Mouse (Mus musculus) intestine, embryonic 15.5 days (tissue): ENCODE data around the gene Rnf227. TPM values are rescaled to one million over a fixed set of nuclear protein-coding genes. Genes with fewer than 3 reads are reported as not detected.

Experiments
- ATAC-seq: fragments of 200-750 bp; cut with Nextera tagmentation; 2 replicates; pipeline ENCODE4 v1.8.0; 2017; ENCODE audit warnings: moderate TSS enrichment, moderate library complexity
- H3K27ac ChIP-seq: fragments of 300-500 bp; sonication (generic); 2 replicates; pipeline ENCODE4 v1.5.1; 2015; ENCODE audit warnings: mild to moderate bottlenecking, inconsistent platforms
- H3K27me3 ChIP-seq: fragments of 300-500 bp; sonication (generic); replicated peaks from 2 replicates; pipeline ENCODE4 v1.6.1; 2015; ENCODE audit warnings: inconsistent platforms
- H3K36me3 ChIP-seq: fragments of 300-500 bp; sonication (generic); 2 replicates; pipeline ENCODE4 v1.6.1; 2015; ENCODE audit warnings: inconsistent platforms
- H3K4me1 ChIP-seq: fragments of 300-500 bp; sonication (generic); replicated peaks from 2 replicates; pipeline ENCODE4 v1.6.1; 2015; ENCODE audit warnings: inconsistent platforms
- H3K4me2 ChIP-seq: fragments of 300-500 bp; sonication (generic); replicated peaks from 2 replicates; pipeline ENCODE4 v1.6.1; 2015; ENCODE audit warnings: mild to moderate bottlenecking, inconsistent platforms
- H3K4me3 ChIP-seq: fragments of 300-500 bp; sonication (generic); replicated peaks from 2 replicates; pipeline ENCODE4 v1.5.1; 2015; ENCODE audit warnings: inconsistent platforms
- H3K9ac ChIP-seq: fragments of 300-500 bp; sonication (generic); 2 replicates; pipeline ENCODE4 v1.6.1; 2015; ENCODE audit warnings: inconsistent platforms
- H3K9me3 ChIP-seq: fragments of 300-500 bp; sonication (generic); 2 replicates; pipeline ENCODE4 v1.6.1; 2016; ENCODE audit warnings: inconsistent platforms
- WGBS: fragments of 180-500 bp; shearing (Covaris S2); methylation state at CpG from one replicate; pipeline ENCODE4 v1.1.7; 2015; 5-methylcytosine and 5-hydroxymethylcytosine counted together
- polyA plus RNA-seq: library from polyadenylated mRNA; unstranded; fragments of >200 nt; fragmentation: Nextera tagmentation; extraction: Ambion mirVana; gene quantifications from 2 replicates; pipeline ENCODE4 v1.2.1, GENCODE M21; 2015

The Rnf227 gene
- polyA plus RNA-seq, 1 experiment from 2014 or later = 10.9 TPM

DNA sequence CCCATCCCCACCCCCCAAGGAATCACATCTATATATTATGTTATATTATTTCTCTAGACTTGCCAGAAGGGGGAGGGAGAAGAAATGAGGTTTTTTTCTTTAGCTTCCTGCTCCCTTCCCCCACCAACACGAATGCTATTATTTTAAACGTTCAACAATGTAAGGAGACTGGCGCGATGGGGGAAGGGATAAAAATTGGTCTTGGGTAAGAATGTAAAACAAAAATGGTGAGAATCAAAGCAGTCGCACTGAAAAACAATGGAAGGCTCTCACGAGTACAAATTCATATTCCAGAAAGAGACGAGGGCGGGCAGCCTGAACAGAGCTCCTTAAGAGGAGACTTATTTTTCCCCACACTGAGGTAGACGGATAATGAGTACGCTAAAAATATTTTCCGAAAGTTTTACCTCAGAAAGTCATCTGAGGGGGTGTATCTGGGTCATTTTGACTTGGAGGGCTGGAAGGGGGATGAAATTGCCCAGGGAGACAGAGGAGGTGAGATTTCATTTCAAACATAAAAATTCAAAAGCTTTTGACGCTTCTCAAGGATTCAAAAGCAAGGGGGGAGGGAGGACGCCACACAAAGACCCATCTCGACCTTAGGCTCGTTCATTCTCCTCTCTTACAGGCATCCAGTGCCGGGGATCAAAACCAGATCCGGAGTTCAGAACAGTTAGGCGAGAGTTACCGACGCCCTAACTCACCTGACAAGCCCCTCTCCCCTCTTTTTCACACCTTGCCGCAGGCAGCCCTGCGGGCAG, 26.8 kb downstream of the Rnf227 start:
- Histone ChIP-seq H3K9me3 (no peaks in the 10 kb centered on the region), H3K4me1 (peaks cover 47% of the 10 kb centered on the region), H3K27me3 (no peaks in the 10 kb centered on the region), H3K4me3 (peak overlapping the region; percentile 87), H3K36me3 (peaks cover 7% of the 10 kb centered on the region; the same call in 1 of the 2 replicates), H3K27ac (peak overlapping the region; percentile 99), H3K4me2 (peak overlapping the region; percentile 91), H3K9ac (peak overlapping the region; percentile 100)
- WGBS = 0% methylated on average over 22 of the region's 22 CpGs
- ATAC-seq = no peak

GRCm38 (mm10) chr11:69367616-69368355, 27.5 kb downstream of the Rnf227 start:
- ATAC-seq = no peak
- WGBS = under 1% methylated on average over 22 of the region's 22 CpGs
- H3K27ac ChIP-seq = peak overlapping the region; percentile 99
- H3K27me3 ChIP-seq = no peaks in the 10 kb centered on the region
- H3K36me3 ChIP-seq = peaks cover 7% of the 10 kb centered on the region; the same call in 1 of the 2 replicates
- H3K9me3 ChIP-seq = no peaks in the 10 kb centered on the region
- peak overlapping the region; percentile 100 for H3K9ac ChIP-seq
- H3K4me3 ChIP-seq = peak overlapping the region; percentile 87
- H3K4me1 ChIP-seq = peaks cover 54% of the 10 kb centered on the region
- H3K4me2 ChIP-seq = peak overlapping the region; percentile 91

- Histone ChIP-seq H3K36me3 (peaks cover 2% of the 10 kb centered on the region; the same call in 1 of the 2 replicates), H3K4me1 (peaks cover 56% of the 10 kb centered on the region), H3K4me2 (peak overlapping the region; percentile 91), H3K4me3 (peak overlapping the region; percentile 87), H3K27ac (peak overlapping the region; percentile 99), H3K27me3 (no peaks in the 10 kb centered on the region), H3K9ac (peak overlapping the region; percentile 100), H3K9me3 (no peaks in the 10 kb centered on the region)
- WGBS = under 1% methylated on average over 51 of the region's 106 CpGs
- ATAC-seq = peak; percentile 2; the same call in 1 of the 2 replicates
Measured at GRCm38 (mm10) chr11:69368356-69369214, 28.3 kb downstream of the Rnf227 start.

- Histone ChIP-seq H3K4me2 (peak within 1 kb of the TSS; percentile 91), H3K4me1 (peaks cover 49% of the 10 kb centered on the region), H3K36me3 (no peaks in the 10 kb centered on the region), H3K9ac (peak within 1 kb of the TSS; percentile 100), H3K27ac (peak within 1 kb of the TSS; percentile 99), H3K4me3 (peak within 1 kb of the TSS; percentile 87), H3K9me3 (no peaks in the 10 kb centered on the region), H3K27me3 (no peaks in the 10 kb centered on the region)
- WGBS = 1% methylated on average over 23 of the region's 34 CpGs
- no peak for ATAC-seq
Measured at GRCm38 (mm10) chr11:69369215-69369989, 29.1 kb downstream of the Rnf227 start, which contains the start of gene Chd3. Gene Chd3 (minus strand): TSS chr11:69369406.

DNA sequence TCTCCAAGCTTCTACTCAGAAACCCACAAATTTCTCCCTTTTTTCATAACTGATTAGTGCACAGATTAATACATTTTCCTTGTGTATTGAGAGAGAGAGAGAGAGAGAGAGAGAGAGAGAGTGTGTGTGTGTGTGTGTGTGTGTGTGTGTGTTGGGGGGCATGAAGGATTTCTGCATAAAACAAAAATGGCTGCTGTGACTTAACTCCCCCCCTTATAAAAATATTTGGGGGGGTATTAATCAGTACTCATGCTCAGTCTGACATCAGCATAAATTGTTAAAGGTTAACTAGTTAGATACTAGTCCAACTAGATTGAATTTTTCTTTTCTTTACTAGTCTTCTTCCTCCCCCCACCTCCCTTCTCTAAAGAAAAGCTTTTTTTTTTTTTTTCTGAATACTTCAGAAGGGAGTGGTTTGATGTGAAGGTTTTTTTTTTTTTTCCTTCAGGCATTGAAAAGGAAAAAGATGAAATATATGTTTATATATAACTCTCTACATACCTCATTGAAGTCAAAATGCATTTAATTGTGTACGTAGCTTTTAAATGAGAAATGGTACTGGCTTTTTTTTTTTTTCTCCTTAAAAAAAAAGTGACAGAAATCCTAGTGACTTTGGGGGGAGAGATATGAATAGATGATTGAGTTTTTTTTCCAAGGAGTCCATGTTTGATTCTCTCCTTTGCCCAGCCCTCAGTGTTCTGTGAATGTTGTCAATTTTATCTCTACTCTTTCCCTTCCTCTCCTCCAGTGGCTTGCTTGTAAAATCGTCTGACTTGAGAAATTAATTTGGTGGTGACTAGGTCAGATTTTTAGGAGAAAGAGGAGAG, 29.9 kb downstream of the Rnf227 start:
- Histone ChIP-seq H3K4me3 (peak overlapping the region; percentile 87), H3K9me3 (no peaks in the 10 kb centered on the region), H3K27ac (peak overlapping the region; percentile 99; the same call in 1 of the 2 replicates), H3K27me3 (no peaks in the 10 kb centered on the region), H3K4me2 (peak overlapping the region; percentile 91), H3K4me1 (peaks cover 41% of the 10 kb centered on the region), H3K9ac (peak overlapping the region; percentile 100; the same call in 1 of the 2 replicates), H3K36me3 (no peaks in the 10 kb centered on the region)
- 20% methylated on average over 2 of the region's 2 CpGs for WGBS
- no peak for ATAC-seq

GRCm38 (mm10) chr11:69370817-69371215, 30.6 kb downstream of the Rnf227 start:
- no peak for ATAC-seq
- H3K27me3 ChIP-seq = no peaks in the 10 kb centered on the region
- H3K9me3 ChIP-seq = no peaks in the 10 kb centered on the region
- peak overlapping the region; percentile 17 for H3K4me2 ChIP-seq
- H3K4me1 ChIP-seq = peaks cover 35% of the 10 kb centered on the region
- WGBS = 21% methylated on average over 9 of the region's 9 CpGs
- no peaks in the 10 kb centered on the region for H3K36me3 ChIP-seq
- H3K4me3 ChIP-seq = no peak overlapping the region
- peak overlapping the region; percentile 54 for H3K27ac ChIP-seq
- H3K9ac ChIP-seq = no peak overlapping the region

GRCm38 (mm10) chr11:69371601-69372000, 31.3 kb downstream of the Rnf227 start:
- Histone ChIP-seq H3K36me3 (no peaks in the 10 kb centered on the region), H3K4me2 (peak overlapping the region; percentile 17; the same call in 1 of the 2 replicates), H3K27ac (peak overlapping the region; percentile 52), H3K9ac (no peak overlapping the region), H3K4me1 (peaks cover 31% of the 10 kb centered on the region), H3K4me3 (no peak overlapping the region), H3K9me3 (no peaks in the 10 kb centered on the region), H3K27me3 (no peaks in the 10 kb centered on the region)
- no peak for ATAC-seq
- 52% methylated on average over 12 of the region's 12 CpGs for WGBS

GRCm38 (mm10) chr11:69372056-69372779, 32.0 kb downstream of the Rnf227 start:
- Histone ChIP-seq H3K4me2 (0 out of 2 replicates have a peak overlapping the region, but pooled peaks have one; percentile 17), H3K4me3 (no peak overlapping the region), H3K27me3 (no peaks in the 10 kb centered on the region), H3K4me1 (peaks cover 31% of the 10 kb centered on the region), H3K9ac (no peak overlapping the region), H3K36me3 (no peaks in the 10 kb centered on the region), H3K9me3 (no peaks in the 10 kb centered on the region), H3K27ac (peak overlapping the region; percentile 52)
- no peak for ATAC-seq
- WGBS = 34% methylated on average over 12 of the region's 12 CpGs

- 58% methylated on average over 3 of the region's 3 CpGs for WGBS
- Histone ChIP-seq H3K36me3 (no peaks in the 10 kb centered on the region), H3K4me1 (peaks cover 34% of the 10 kb centered on the region), H3K27me3 (no peaks in the 10 kb centered on the region), H3K9me3 (no peaks in the 10 kb centered on the region), H3K9ac (no peak overlapping the region), H3K4me3 (no peak overlapping the region), H3K4me2 (no peak overlapping the region), H3K27ac (peak overlapping the region; percentile 52; the same call in 1 of the 2 replicates)
- ATAC-seq = no peak
Measured at GRCm38 (mm10) chr11:69372780-69373170, 32.5 kb downstream of the Rnf227 start.

- no peak overlapping the region for H3K27ac ChIP-seq
- no peaks in the 10 kb centered on the region for H3K36me3 ChIP-seq
- no peak for ATAC-seq
- no peaks in the 10 kb centered on the region for H3K27me3 ChIP-seq
- WGBS = 89% methylated on average over 16 of the region's 16 CpGs
- H3K9me3 ChIP-seq = no peaks in the 10 kb centered on the region
- no peak overlapping the region for H3K9ac ChIP-seq
- H3K4me1 ChIP-seq = peaks cover 30% of the 10 kb centered on the region
- H3K4me3 ChIP-seq = no peak overlapping the region
- H3K4me2 ChIP-seq = no peak overlapping the region
Measured at GRCm38 (mm10) chr11:69373223-69373965, 33.1 kb downstream of the Rnf227 start.
